Mouse (Mus musculus): ENCODE measurements at regions not wholly inside any gene's neighbourhood (a gene's known extent, or its start where the extent isn't known, plus 50 kb on each side); places are given as distances from the start of the nearest gene placed in this dataset.

DNA sequence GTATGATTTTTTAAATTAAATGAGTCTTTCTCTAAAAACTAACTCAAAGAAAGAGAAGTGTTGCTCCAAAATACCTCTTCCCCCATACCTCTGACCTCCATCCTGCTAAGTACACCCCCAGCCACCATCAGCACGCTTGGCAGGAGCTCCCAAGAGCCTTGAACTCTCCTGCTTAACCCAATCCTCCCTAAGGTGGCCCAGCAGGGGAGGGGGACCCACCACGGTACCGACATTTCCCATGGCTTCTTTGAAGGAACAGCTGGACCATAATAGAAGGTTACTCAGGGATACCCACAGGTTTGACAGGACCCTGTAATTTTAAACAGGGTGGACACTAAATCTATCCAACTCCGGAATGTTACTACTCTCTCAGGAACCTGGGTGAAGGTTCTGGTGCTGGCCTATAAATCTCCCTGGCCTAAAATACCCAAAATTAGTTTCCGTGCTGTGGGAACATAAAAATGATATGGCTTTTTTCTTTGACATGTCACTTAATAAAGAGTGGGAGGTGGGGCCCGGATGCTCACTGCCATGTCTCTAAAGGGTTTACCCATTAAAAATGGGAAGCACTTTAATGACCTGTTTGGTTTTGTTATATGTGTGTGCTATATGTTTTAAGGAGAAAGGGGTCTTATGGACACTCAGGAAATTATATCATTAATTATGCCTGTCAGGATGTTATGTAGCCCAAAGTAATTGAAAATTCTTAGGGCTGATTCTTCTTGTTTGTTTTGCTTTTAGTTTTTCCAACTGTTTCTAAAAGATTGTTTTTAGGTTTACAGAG is 185.8 kb upstream of the Gdnf start:
- TF ChIP-seq CTCF (IDR thresholded peaks at IDR 0.05; ENCODE audit: insufficient read depth, low read depth, low read length) (no peak), POLR2A (IDR thresholded peaks at IDR 0.05; ENCODE audit: insufficient read depth, low read depth, low read length) (no peak)

Data from olfactory bulb, adult 2 months (tissue).